Mouse (Mus musculus) kidney, adult 2 months (tissue): ENCODE measurements around the gene Nfia.

Source experiments
- CTCF ChIP-seq: fragments of 200-500 bp; conservative IDR thresholded peaks from 2 replicates; pipeline ENCODE4 v1.5.1; 2011; ENCODE audit warnings: low read depth, mild to moderate bottlenecking, control low read depth, low read length, moderate library complexity, mixed read lengths; ENCODE audit not compliant: insufficient read depth, insufficient read length
- POLR2A ChIP-seq: fragments of 200-500 bp; IDR thresholded peaks from one replicate; pipeline ENCODE4 v1.6.1; 2011; ENCODE audit warnings: low read depth, low read length, control low read depth

- no peak for TF ChIP-seq POLR2A
- no peak for TF ChIP-seq CTCF
Measured at GRCm38 (mm10) chr4:97936912-97937311, 164.4 kb downstream of the Nfia start.
